Mouse (Mus musculus): ENCODE data around the gene Bend5.

DNA sequence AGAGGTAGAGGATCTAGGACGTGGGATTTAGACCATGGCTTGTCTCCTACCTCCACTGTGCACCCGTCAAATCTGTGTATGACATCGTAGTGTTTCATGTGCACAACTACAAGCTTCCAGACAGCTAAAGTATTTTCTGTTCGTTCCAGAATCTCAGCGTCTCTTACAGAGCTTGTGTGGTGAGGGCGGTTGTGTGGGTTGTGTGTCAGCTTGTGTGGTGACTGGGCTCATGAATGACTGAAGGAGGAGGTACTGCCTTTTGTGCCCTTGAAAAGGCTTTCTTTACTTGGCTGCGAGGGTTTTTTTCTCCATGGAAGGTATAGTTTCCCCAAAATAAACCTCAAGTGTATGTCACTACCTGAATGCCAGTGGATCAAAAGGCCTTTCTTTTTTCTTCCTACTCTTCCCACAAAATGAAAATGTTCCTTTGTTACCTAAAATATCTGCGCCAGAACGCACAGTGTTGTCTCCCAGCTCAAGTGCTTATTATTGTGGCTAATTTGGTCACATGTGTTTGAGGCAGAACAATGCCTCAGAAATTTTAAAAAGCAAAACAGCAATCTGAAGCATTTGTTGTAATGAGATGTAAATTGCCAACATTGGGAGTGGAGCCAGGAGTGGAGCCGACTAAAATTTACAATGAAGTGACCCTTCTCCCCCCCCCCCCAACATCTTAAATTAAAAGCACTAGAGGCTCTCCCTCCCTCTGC, 29.3 kb downstream of the Bend5 start:
- TF ChIP-seq CTCF (IDR thresholded peaks at IDR 0.05; ENCODE audit: low read depth) (no peak), EP300 (optimal IDR thresholded peaks at IDR 0.05) (no peak)

Measured in stomach, postnatal 0 days (tissue).